Comparison of ENCODE assay signal across 8 mouse cellular contexts in genomic region chr16:8406708-8407107, GRCm38 (mm10). TPM values are rescaled to one million over a fixed set of nuclear protein-coding genes. Genes with fewer than 3 reads are reported as not detected.
DNase-seq lines count a peak whose midpoint lies in the region; ATAC-seq and TF ChIP-seq lines count a peak whose summit lies in the region.

No protein-coding gene starts in this region.

- peak; percentile 88 for TF ChIP-seq CTCF in hindbrain, postnatal 0 days (IDR thresholded peaks at IDR 0.05; ENCODE audit: low read depth)

- no peak overlapping the region for H3K9ac ChIP-seq in hindbrain, postnatal 0 days (replicated peaks; ENCODE audit: low read length)
- no peak overlapping the region for H3K9ac ChIP-seq in midbrain, embryonic 13.5 days (replicated peaks)

- peak; percentile 50 for DNase-seq in layer of hippocampus, adult 11-12 months (ENCODE audit: low spot score)
- no peak for DNase-seq in layer of hippocampus, adult 9-10 months (ENCODE audit: low spot score)
- DNase-seq in adrenal gland, postnatal 4 days (ENCODE audit: low spot score in 2 of 2): peak; percentile 22 to 29
- peak; percentile 93 for DNase-seq in hindbrain, postnatal 0 days (ENCODE audit: low spot score)
- peak; percentile 86 for DNase-seq in left cerebral cortex, postnatal 4 days
- DNase-seq in splenic B cell, adult 2 months (ENCODE audit: low read depth, low spot score): peak; percentile 84

- H3K4me2 ChIP-seq in hindbrain, postnatal 0 days (ENCODE audit: low read depth, low read length): no peak overlapping the region
- H3K4me2 ChIP-seq in midbrain, embryonic 13.5 days (replicated peaks): no peak overlapping the region

- ATAC-seq in erythroblast, adult 5-6 weeks (replicated peaks; ENCODE audit: low FRiP score, poor library complexity, severe bottlenecking): 0 out of 2 replicates have a peak, but pooled peaks have one; percentile 34
- no peak for ATAC-seq in hindbrain, postnatal 0 days
- ATAC-seq in midbrain, embryonic 13.5 days: peak; percentile 31; the same call in 1 of the 2 replicates

- H3K4me1 ChIP-seq in hindbrain, postnatal 0 days (ENCODE audit: insufficient read depth, low read length): no peaks in the 10 kb centered on the region
- 0 out of 2 replicates have a peak, but pooled peaks cover 7% of the 10 kb centered on the region for H3K4me1 ChIP-seq in midbrain, embryonic 13.5 days (replicated peaks)

- no peaks in the 10 kb centered on the region for H3K27me3 ChIP-seq in hindbrain, postnatal 0 days (ENCODE audit: insufficient read depth, low read length)
- H3K27me3 ChIP-seq in midbrain, embryonic 13.5 days: peaks cover 25% of the 10 kb centered on the region
- no peaks in the 10 kb centered on the region for H3K27me3 ChIP-seq in splenic B cell, adult 2 months (ENCODE audit: control insufficient read depth, insufficient read depth, low read length, poor library complexity, severe bottlenecking)

- no peaks in the 10 kb centered on the region for H3K36me3 ChIP-seq in hindbrain, postnatal 0 days (ENCODE audit: insufficient read depth, low read length)
- no peaks in the 10 kb centered on the region for H3K36me3 ChIP-seq in midbrain, embryonic 13.5 days
- no peaks in the 10 kb centered on the region for H3K36me3 ChIP-seq in splenic B cell, adult 2 months (ENCODE audit: control insufficient read depth, insufficient read depth, low read length, poor library complexity, severe bottlenecking)

- intact Hi-C loops in left cerebral cortex, postnatal 4 days (cut with DNase I): loop anchor here (5.0 kb wide), 1 partner anchor 271 kb away; no protein-coding TSS in a partner anchor

- H3K9me3 ChIP-seq in hindbrain, postnatal 0 days (ENCODE audit: low read length): no peaks in the 10 kb centered on the region
- no peaks in the 10 kb centered on the region for H3K9me3 ChIP-seq in midbrain, embryonic 13.5 days

- no peak overlapping the region for H3K4me3 ChIP-seq in hindbrain, postnatal 0 days (ENCODE audit: low read length)
- no peak overlapping the region for H3K4me3 ChIP-seq in midbrain, embryonic 13.5 days (replicated peaks)

- WGBS in hindbrain, postnatal 0 days: under 1% methylated on average over 6 of the region's 6 CpGs
- under 1% methylated on average over 6 of the region's 6 CpGs for WGBS in midbrain, embryonic 13.5 days

- H3K27ac ChIP-seq in hindbrain, postnatal 0 days: no peak overlapping the region
- no peak overlapping the region for H3K27ac ChIP-seq in midbrain, embryonic 13.5 days

RNA-seq across cellular contexts. Expression of gene Tmem114, which starts 18.2 kb away (rescaled TPM):
- under 1 TPM in 1 of 2 experiments, not detected in 1; 0.23 TPM for total RNA-seq in adrenal gland, postnatal 4 days (2021)
- not detected in 2 replicates for total RNA-seq in erythroblast, adult 5-6 weeks (2015; ENCODE audit: low replicate concordance)
- not detected in 2 replicates for total RNA-seq in erythroblast, adult 5-6 weeks (2017; ENCODE audit: low replicate concordance)
- 1.2 and 3.4 TPM in 2 replicates for total RNA-seq in hindbrain, postnatal 0 days (2014; rRNA removed)
- polyA plus RNA-seq in hindbrain, postnatal 0 days (2015; fragmentation: Nextera tagmentation; extraction: Ambion mirVana): 2.0 and 2.1 TPM in 2 replicates
- under 1 TPM; 0.36 to 0.50 TPM for total RNA-seq in left cerebral cortex, postnatal 4 days (2021)
- polyA plus RNA-seq in midbrain, embryonic 13.5 days (2015; fragmentation: Nextera tagmentation; extraction: Ambion mirVana): 0.30 TPM in 1 of 2 replicates, not detected in the other
